Mouse (Mus musculus): ENCODE data around the gene Efr3b.

DNA sequence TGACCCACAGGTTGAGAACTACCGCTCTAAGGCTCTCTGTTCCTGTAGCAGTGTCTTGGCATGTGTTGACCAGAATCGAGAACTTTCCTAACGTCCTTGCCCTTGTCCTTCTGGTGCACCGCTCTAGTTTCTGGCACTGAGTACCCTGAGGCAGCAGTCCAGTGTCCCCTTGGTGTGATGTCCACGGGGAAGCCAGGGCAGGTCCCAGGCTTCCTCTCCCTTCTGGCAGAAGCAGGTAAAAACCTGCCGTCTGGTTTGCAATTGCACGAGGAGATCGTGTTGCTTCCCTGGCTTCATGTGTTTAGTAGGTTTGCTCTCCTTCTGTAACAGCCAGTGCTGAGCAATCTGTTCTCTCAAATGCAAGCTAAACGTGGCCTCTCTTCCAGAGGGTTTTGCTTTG, 33.0 kb upstream of the Efr3b start:
- TF ChIP-seq CTCF (IDR thresholded peaks at IDR 0.05; ENCODE audit: insufficient read depth, low read depth, low read length): no peak
- no peak for TF ChIP-seq POLR2A (IDR thresholded peaks at IDR 0.05; ENCODE audit: insufficient read depth, low read depth, low read length)

Data from olfactory bulb, adult 2 months (tissue).